Mouse (Mus musculus): ENCODE measurements around the gene C1qtnf3. TPM values are rescaled to one million over a fixed set of nuclear protein-coding genes. Genes with fewer than 3 reads are reported as not detected.

Gene C1qtnf3
- 3.4 and 4.8 TPM in 2 replicates for polyA plus RNA-seq (2015; fragmentation: Nextera tagmentation; extraction: Ambion mirVana)

DNA sequence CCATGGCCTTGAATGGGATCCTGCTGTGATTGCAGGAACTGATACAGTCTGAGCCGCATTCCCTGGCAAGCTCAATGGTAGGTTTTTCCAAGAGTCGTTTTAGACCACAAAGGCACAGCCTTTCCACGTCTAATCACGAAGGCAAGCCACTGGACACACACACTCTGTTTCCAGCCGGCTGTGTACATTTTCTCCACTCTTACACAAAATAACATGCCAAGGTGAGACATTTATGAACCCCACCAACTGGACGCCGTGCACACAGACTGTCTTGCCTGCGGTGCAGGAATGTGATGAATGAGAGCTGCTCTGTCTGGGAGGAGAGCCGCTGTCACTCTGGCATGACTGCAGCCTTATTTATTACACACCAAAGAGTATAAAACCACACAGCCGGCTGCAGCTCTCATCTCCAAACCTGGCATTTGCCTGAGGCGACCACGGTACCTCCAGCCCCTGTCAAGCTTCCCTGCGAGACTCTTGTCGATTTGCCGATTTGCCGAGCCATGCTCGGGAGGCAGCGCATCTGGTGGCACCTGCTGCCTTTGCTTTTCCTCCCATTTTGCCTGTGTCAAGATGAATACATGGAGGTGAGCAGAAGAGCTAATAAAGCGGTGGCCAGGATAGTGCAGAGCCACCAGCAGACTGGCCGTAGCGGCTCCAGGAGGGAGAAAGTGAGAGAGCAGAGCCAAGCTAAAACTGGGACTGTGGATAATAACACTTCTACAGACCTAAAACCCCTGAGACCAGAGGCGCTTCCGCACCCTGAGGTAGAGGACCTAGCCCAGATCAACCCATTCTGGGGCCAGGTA is at the start of gene C1qtnf3:
Gene C1qtnf3 (plus strand): TSS at position 382 of the 809 bp plus-strand sequence.
- Histone ChIP-seq H3K9me3 (replicated peaks; ENCODE audit: control insufficient read depth, low read length) (no peaks in the 10 kb centered on the region), H3K4me2 (ENCODE audit: low read depth, low read length) (no peak within 1 kb of the TSS), H3K4me1 (ENCODE audit: control insufficient read depth, insufficient read depth, low read length) (no peaks in the 10 kb centered on the region), H3K27me3 (ENCODE audit: control insufficient read depth, insufficient read depth, low read length) (no peaks in the 10 kb centered on the region), H3K9ac (ENCODE audit: low read length) (no peak within 1 kb of the TSS), H3K27ac (ENCODE audit: low read length) (no peak within 1 kb of the TSS), H3K36me3 (ENCODE audit: control insufficient read depth, insufficient read depth, low read length) (no peaks in the 10 kb centered on the region), H3K4me3 (replicated peaks; ENCODE audit: low read length) (no peak within 1 kb of the TSS)
- WGBS, result 58% methylated on average over 23 of the region's 23 CpGs
- no peak for ATAC-seq (ENCODE audit: insufficient read depth, low FRiP score)

- H3K4me1 ChIP-seq (ENCODE audit: control insufficient read depth, insufficient read depth, low read length), result no peaks in the 10 kb centered on the region
- ATAC-seq (ENCODE audit: insufficient read depth, low FRiP score), result no peak
- H3K4me2 ChIP-seq (ENCODE audit: low read depth, low read length), result no peak overlapping the region
- 61% methylated on average over 4 of the region's 4 CpGs for WGBS
- H3K4me3 ChIP-seq (replicated peaks; ENCODE audit: low read length), result no peak overlapping the region
- H3K9ac ChIP-seq (ENCODE audit: low read length), result no peak overlapping the region
- no peaks in the 10 kb centered on the region for H3K27me3 ChIP-seq (ENCODE audit: control insufficient read depth, insufficient read depth, low read length)
- no peak overlapping the region for H3K27ac ChIP-seq (ENCODE audit: low read length)
- no peaks in the 10 kb centered on the region for H3K9me3 ChIP-seq (replicated peaks; ENCODE audit: control insufficient read depth, low read length)
- H3K36me3 ChIP-seq (ENCODE audit: control insufficient read depth, insufficient read depth, low read length), result no peaks in the 10 kb centered on the region
Measured at GRCm38 (mm10) chr15:10902360-10902759, 49.8 kb upstream of the C1qtnf3 start.

DNA sequence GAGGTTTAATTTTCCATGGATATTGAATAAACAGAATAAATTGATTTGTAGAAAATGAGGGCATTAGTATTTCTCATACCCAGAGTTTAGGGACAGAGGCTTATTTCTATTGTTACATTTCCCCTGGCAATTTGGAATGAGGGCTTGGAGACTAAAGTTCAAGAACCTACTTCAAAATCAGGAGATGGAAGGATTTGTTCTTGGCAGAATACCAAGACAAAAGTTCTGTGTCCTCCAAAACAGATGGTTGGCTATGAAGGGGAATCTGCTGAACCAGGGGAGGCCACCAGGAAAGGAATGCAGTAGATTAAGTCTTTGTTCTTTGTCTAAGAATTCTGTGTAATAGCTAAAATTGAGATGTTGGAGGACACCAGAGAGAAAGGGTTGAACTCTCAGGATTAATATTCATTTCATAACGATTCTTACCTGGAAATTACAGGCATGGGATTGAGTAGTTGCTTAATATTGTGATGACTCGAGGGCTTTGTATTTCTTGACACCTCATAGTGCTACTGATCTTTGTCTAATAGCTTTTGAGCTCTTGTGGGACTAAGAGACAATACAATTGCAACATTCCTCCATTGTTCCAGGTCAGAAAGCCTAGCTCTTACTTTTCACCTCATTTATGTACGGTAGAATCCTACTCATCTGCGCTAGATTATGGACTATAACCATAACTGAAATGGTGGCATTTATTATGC is 35.4 kb upstream of the C1qtnf3 start:
- ATAC-seq (ENCODE audit: insufficient read depth, low FRiP score), result no peak
- Histone ChIP-seq H3K9me3 (replicated peaks; ENCODE audit: control insufficient read depth, low read length) (no peaks in the 10 kb centered on the region), H3K4me2 (ENCODE audit: low read depth, low read length) (no peak overlapping the region), H3K4me3 (replicated peaks; ENCODE audit: low read length) (no peak overlapping the region), H3K27ac (ENCODE audit: low read length) (no peak overlapping the region), H3K36me3 (ENCODE audit: control insufficient read depth, insufficient read depth, low read length) (no peaks in the 10 kb centered on the region), H3K9ac (ENCODE audit: low read length) (no peak overlapping the region), H3K27me3 (ENCODE audit: control insufficient read depth, insufficient read depth, low read length) (no peaks in the 10 kb centered on the region), H3K4me1 (ENCODE audit: control insufficient read depth, insufficient read depth, low read length) (no peaks in the 10 kb centered on the region)
- 84% methylated on average over 4 of the region's 4 CpGs for WGBS

DNA sequence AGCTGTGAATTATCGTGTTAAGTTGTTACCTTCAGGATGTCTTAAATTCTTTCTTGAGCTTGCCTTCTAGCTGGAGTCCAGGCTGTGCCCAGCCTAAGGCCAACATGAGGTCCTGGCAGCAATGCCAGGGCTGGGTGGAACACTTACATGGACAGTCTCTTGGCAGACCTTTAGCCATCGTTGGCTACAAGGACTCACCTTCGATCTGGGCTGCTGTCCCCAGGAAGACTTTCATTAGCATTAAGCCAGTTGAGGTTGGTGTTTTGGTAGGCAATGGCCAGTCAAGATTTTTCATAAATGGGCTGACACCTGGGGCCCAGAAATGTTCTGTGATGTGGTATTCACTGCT is 34.8 kb upstream of the C1qtnf3 start:
- no peak for ATAC-seq (ENCODE audit: insufficient read depth, low FRiP score)
- 91% methylated on average over 3 of the region's 3 CpGs for WGBS
- no peak overlapping the region for H3K9ac ChIP-seq (ENCODE audit: low read length)
- H3K4me3 ChIP-seq (replicated peaks; ENCODE audit: low read length), result no peak overlapping the region
- no peak overlapping the region for H3K27ac ChIP-seq (ENCODE audit: low read length)
- H3K4me1 ChIP-seq (ENCODE audit: control insufficient read depth, insufficient read depth, low read length), result no peaks in the 10 kb centered on the region
- H3K9me3 ChIP-seq (replicated peaks; ENCODE audit: control insufficient read depth, low read length), result no peaks in the 10 kb centered on the region
- H3K36me3 ChIP-seq (ENCODE audit: control insufficient read depth, insufficient read depth, low read length), result no peaks in the 10 kb centered on the region
- no peak overlapping the region for H3K4me2 ChIP-seq (ENCODE audit: low read depth, low read length)
- no peaks in the 10 kb centered on the region for H3K27me3 ChIP-seq (ENCODE audit: control insufficient read depth, insufficient read depth, low read length)

- Histone ChIP-seq H3K4me1 (ENCODE audit: control insufficient read depth, insufficient read depth, low read length) (no peaks in the 10 kb centered on the region), H3K4me3 (replicated peaks; ENCODE audit: low read length) (no peak overlapping the region), H3K36me3 (ENCODE audit: control insufficient read depth, insufficient read depth, low read length) (no peaks in the 10 kb centered on the region), H3K27me3 (ENCODE audit: control insufficient read depth, insufficient read depth, low read length) (no peaks in the 10 kb centered on the region), H3K9ac (ENCODE audit: low read length) (no peak overlapping the region), H3K4me2 (ENCODE audit: low read depth, low read length) (no peak overlapping the region), H3K9me3 (replicated peaks; ENCODE audit: control insufficient read depth, low read length) (no peaks in the 10 kb centered on the region), H3K27ac (ENCODE audit: low read length) (no peak overlapping the region)
- 53% methylated on average over 5 of the region's 5 CpGs for WGBS
- ATAC-seq (ENCODE audit: insufficient read depth, low FRiP score), result no peak
Measured at GRCm38 (mm10) chr15:10920212-10920611, 31.9 kb upstream of the C1qtnf3 start.

DNA sequence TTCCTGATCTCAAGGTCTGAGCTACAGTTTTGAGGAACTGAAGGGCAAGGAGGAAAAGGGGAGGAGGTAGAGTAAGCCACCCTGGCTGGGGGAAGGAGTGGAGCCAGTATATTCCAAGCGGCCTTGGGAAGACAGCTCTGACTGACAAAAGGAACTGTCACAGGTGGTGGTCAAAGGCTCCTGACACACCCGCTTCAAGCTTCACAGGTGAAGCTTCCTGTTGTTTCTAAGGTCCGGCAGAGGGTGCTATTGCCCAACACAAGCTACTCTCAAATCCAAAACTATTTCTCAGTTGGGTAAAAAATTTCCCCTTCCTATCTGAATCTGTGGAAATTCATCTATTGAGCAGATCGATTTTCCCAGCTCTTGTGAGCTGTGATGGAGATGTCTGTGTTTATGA is 31.1 kb upstream of the C1qtnf3 start:
- no peaks in the 10 kb centered on the region for H3K27me3 ChIP-seq (ENCODE audit: control insufficient read depth, insufficient read depth, low read length)
- 19% methylated on average over 4 of the region's 4 CpGs for WGBS
- H3K27ac ChIP-seq (ENCODE audit: low read length), result no peak overlapping the region
- no peaks in the 10 kb centered on the region for H3K36me3 ChIP-seq (ENCODE audit: control insufficient read depth, insufficient read depth, low read length)
- H3K9ac ChIP-seq (ENCODE audit: low read length), result no peak overlapping the region
- H3K4me3 ChIP-seq (replicated peaks; ENCODE audit: low read length), result no peak overlapping the region
- no peaks in the 10 kb centered on the region for H3K9me3 ChIP-seq (replicated peaks; ENCODE audit: control insufficient read depth, low read length)
- H3K4me2 ChIP-seq (ENCODE audit: low read depth, low read length), result no peak overlapping the region
- H3K4me1 ChIP-seq (ENCODE audit: control insufficient read depth, insufficient read depth, low read length), result no peaks in the 10 kb centered on the region
- ATAC-seq (ENCODE audit: insufficient read depth, low FRiP score), result no peak

- H3K4me2 ChIP-seq (ENCODE audit: low read depth, low read length), result no peak overlapping the region
- H3K9me3 ChIP-seq (replicated peaks; ENCODE audit: control insufficient read depth, low read length), result no peaks in the 10 kb centered on the region
- H3K27ac ChIP-seq (ENCODE audit: low read length), result no peak overlapping the region
- no peak overlapping the region for H3K9ac ChIP-seq (ENCODE audit: low read length)
- H3K4me1 ChIP-seq (ENCODE audit: control insufficient read depth, insufficient read depth, low read length), result no peaks in the 10 kb centered on the region
- ATAC-seq (ENCODE audit: insufficient read depth, low FRiP score), result no peak
- no peaks in the 10 kb centered on the region for H3K27me3 ChIP-seq (ENCODE audit: control insufficient read depth, insufficient read depth, low read length)
- no peak overlapping the region for H3K4me3 ChIP-seq (replicated peaks; ENCODE audit: low read length)
- no peaks in the 10 kb centered on the region for H3K36me3 ChIP-seq (ENCODE audit: control insufficient read depth, insufficient read depth, low read length)
Measured at GRCm38 (mm10) chr15:10922061-10922460, 30.1 kb upstream of the C1qtnf3 start.

- Histone ChIP-seq H3K4me3 (replicated peaks; ENCODE audit: low read length) (no peak overlapping the region), H3K27ac (ENCODE audit: low read length) (no peak overlapping the region), H3K4me1 (ENCODE audit: control insufficient read depth, insufficient read depth, low read length) (no peaks in the 10 kb centered on the region), H3K27me3 (ENCODE audit: control insufficient read depth, insufficient read depth, low read length) (no peaks in the 10 kb centered on the region), H3K36me3 (ENCODE audit: control insufficient read depth, insufficient read depth, low read length) (no peaks in the 10 kb centered on the region), H3K4me2 (ENCODE audit: low read depth, low read length) (no peak overlapping the region), H3K9me3 (replicated peaks; ENCODE audit: control insufficient read depth, low read length) (no peaks in the 10 kb centered on the region), H3K9ac (ENCODE audit: low read length) (no peak overlapping the region)
- 39% methylated on average over 3 of the region's 3 CpGs for WGBS
- ATAC-seq (ENCODE audit: insufficient read depth, low FRiP score), result no peak
Measured at GRCm38 (mm10) chr15:10922570-10922969, 29.6 kb upstream of the C1qtnf3 start.

- ATAC-seq (ENCODE audit: insufficient read depth, low FRiP score), result no peak
- no peak overlapping the region for H3K9ac ChIP-seq (ENCODE audit: low read length)
- no peaks in the 10 kb centered on the region for H3K4me1 ChIP-seq (ENCODE audit: control insufficient read depth, insufficient read depth, low read length)
- H3K4me2 ChIP-seq (ENCODE audit: low read depth, low read length), result no peak overlapping the region
- H3K27me3 ChIP-seq (ENCODE audit: control insufficient read depth, insufficient read depth, low read length), result no peaks in the 10 kb centered on the region
- no peaks in the 10 kb centered on the region for H3K9me3 ChIP-seq (replicated peaks; ENCODE audit: control insufficient read depth, low read length)
- H3K27ac ChIP-seq (ENCODE audit: low read length), result no peak overlapping the region
- no peak overlapping the region for H3K4me3 ChIP-seq (replicated peaks; ENCODE audit: low read length)
- WGBS, result 72% methylated on average over 4 of the region's 4 CpGs
- H3K36me3 ChIP-seq (ENCODE audit: control insufficient read depth, insufficient read depth, low read length), result no peaks in the 10 kb centered on the region
Measured at GRCm38 (mm10) chr15:10923076-10923995, 28.8 kb upstream of the C1qtnf3 start.

Data from stomach, embryonic 16.5 days (tissue).